Mouse (Mus musculus): ENCODE results near the gene Trim7. TPM values are rescaled to one million over a fixed set of nuclear protein-coding genes. Genes with fewer than 3 reads are reported as not detected.

The Trim7 gene
- polyA plus RNA-seq, 1 experiment, result 1.9 TPM

DNA sequence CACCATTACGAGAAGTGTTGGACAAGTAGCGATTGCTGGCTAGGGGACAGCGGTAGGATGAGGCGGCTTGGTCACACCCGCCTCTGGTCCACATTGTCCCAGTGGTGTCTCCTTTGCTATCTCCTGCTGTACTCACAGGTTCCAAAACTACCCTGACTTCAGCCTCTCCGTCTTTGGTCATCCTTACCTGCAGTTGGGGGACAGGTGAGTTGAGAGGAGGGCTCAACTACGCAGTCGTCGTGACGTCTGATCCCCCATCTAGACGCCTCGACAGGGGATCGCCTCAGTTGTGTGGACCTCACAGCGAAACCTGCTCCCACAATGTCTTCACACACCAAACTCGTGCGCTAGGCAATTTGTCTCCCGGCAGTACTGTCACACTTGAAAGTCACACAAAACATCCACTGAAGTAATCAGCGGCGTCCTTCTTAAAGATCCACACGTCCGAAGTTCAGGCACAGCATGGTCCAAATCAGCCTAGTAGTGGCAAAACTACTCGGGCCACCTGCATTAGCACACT lies 1.6 kb upstream of the Trim7 start:
- Histone ChIP-seq H3K27me3 (ENCODE audit: control insufficient read depth, insufficient read depth, insufficient read length) (no peaks in the 10 kb centered on the region), H3K79me2 (ENCODE audit: control insufficient read depth, insufficient read depth) (no peaks in the 10 kb centered on the region), H3K36me3 (ENCODE audit: control insufficient read depth, insufficient read depth) (no peaks in the 10 kb centered on the region), H3K4me3 (ENCODE audit: insufficient read depth, poor library complexity, severe bottlenecking) (no peak overlapping the region), H3K79me3 (ENCODE audit: low read depth) (no peaks in the 10 kb centered on the region), H3ac (ENCODE audit: control insufficient read depth, insufficient read length, low read depth) (no peak overlapping the region)
- TF ChIP-seq FOSL1 (IDR thresholded peaks at IDR 0.05; ENCODE audit: insufficient read depth, low read length, poor library complexity, severe bottlenecking) (no peak), MYOG (IDR thresholded peaks at IDR 0.05; ENCODE audit: control insufficient read depth, extremely low read depth, insufficient read length) (no peak), CEBPB (IDR thresholded peaks at IDR 0.05; ENCODE audit: low read depth) (no peak), MYOD1 (IDR thresholded peaks at IDR 0.05; ENCODE audit: control insufficient read depth, insufficient read length, low read depth) (no peak), MAX (IDR thresholded peaks at IDR 0.05) (no peak), USF1 (IDR thresholded peaks at IDR 0.05; ENCODE audit: low read depth) (no peak), CTCF (IDR thresholded peaks at IDR 0.05; ENCODE audit: control insufficient read depth, insufficient read depth, insufficient read length) (no peak)

DNA sequence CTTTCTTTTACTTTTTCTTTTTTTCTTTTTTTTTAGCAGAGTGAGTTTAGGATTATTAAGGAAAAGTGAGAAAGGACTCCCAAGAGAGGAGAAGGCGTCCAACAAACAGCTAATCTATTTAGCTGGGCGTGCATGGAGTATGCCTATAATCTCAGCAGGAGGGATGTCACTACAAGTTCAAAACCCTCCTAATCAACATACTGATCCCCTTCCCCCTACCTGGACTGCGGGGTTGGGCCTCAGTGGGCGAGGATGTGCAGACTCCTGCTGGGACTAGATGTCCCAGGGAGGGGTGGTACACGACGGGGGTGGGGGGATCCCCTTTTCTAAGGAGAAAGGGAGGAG lies 784 bp downstream of the Trim7 start:
- Histone ChIP-seq H3K79me3 (ENCODE audit: low read depth) (no peaks in the 10 kb centered on the region), H3K4me3 (ENCODE audit: insufficient read depth, poor library complexity, severe bottlenecking) (peak overlapping the region; percentile 21), H3K36me3 (ENCODE audit: control insufficient read depth, insufficient read depth) (no peaks in the 10 kb centered on the region), H3K27me3 (ENCODE audit: control insufficient read depth, insufficient read depth, insufficient read length) (no peaks in the 10 kb centered on the region), H3K79me2 (ENCODE audit: control insufficient read depth, insufficient read depth) (no peaks in the 10 kb centered on the region), H3ac (ENCODE audit: control insufficient read depth, insufficient read length, low read depth) (peak overlapping the region; percentile 0)
- no peak for TF ChIP-seq FOSL1 (IDR thresholded peaks at IDR 0.05; ENCODE audit: insufficient read depth, low read length, poor library complexity, severe bottlenecking)
- no peak for TF ChIP-seq CEBPB (IDR thresholded peaks at IDR 0.05; ENCODE audit: low read depth)
- no peak for TF ChIP-seq CTCF (IDR thresholded peaks at IDR 0.05; ENCODE audit: control insufficient read depth, insufficient read depth, insufficient read length)
- TF ChIP-seq MYOG (IDR thresholded peaks at IDR 0.05; ENCODE audit: control insufficient read depth, extremely low read depth, insufficient read length), result no peak
- no peak for TF ChIP-seq USF1 (IDR thresholded peaks at IDR 0.05; ENCODE audit: low read depth)
- no peak for TF ChIP-seq MYOD1 (IDR thresholded peaks at IDR 0.05; ENCODE audit: control insufficient read depth, insufficient read length, low read depth)
- no peak for TF ChIP-seq MAX (IDR thresholded peaks at IDR 0.05)

DNA sequence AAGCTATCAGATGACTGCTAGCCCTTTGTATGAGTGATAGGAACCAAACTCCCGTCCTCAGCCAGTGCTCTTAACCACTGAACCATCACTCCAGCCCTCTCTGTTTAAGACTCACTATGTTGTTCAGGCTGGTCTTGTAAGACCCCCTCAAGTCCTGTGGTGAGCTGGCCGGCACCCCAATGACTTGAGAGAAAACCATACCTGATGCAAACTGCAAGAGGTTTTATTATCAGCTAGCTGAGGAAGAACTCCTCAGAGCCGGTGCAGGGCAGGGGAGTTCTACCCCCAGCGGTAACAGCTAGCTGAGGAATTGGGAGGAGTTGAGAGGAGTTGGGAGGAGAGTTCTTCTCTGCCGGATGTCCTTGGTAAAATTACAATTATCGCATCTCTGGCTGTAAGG lies 2.0 kb downstream of the Trim7 start:
- Histone ChIP-seq H3ac (ENCODE audit: control insufficient read depth, insufficient read length, low read depth) (no peak overlapping the region), H3K27me3 (ENCODE audit: control insufficient read depth, insufficient read depth, insufficient read length) (no peaks in the 10 kb centered on the region), H3K4me3 (ENCODE audit: insufficient read depth, poor library complexity, severe bottlenecking) (no peak overlapping the region), H3K79me3 (ENCODE audit: low read depth) (no peaks in the 10 kb centered on the region), H3K79me2 (ENCODE audit: control insufficient read depth, insufficient read depth) (no peaks in the 10 kb centered on the region), H3K36me3 (ENCODE audit: control insufficient read depth, insufficient read depth) (no peaks in the 10 kb centered on the region)
- TF ChIP-seq USF1 (IDR thresholded peaks at IDR 0.05; ENCODE audit: low read depth), result no peak
- TF ChIP-seq CTCF (IDR thresholded peaks at IDR 0.05; ENCODE audit: control insufficient read depth, insufficient read depth, insufficient read length), result no peak
- no peak for TF ChIP-seq MAX (IDR thresholded peaks at IDR 0.05)
- TF ChIP-seq MYOG (IDR thresholded peaks at IDR 0.05; ENCODE audit: control insufficient read depth, extremely low read depth, insufficient read length), result no peak
- TF ChIP-seq MYOD1 (IDR thresholded peaks at IDR 0.05; ENCODE audit: control insufficient read depth, insufficient read length, low read depth), result no peak
- TF ChIP-seq CEBPB (IDR thresholded peaks at IDR 0.05; ENCODE audit: low read depth), result no peak
- no peak for TF ChIP-seq FOSL1 (IDR thresholded peaks at IDR 0.05; ENCODE audit: insufficient read depth, low read length, poor library complexity, severe bottlenecking)

DNA sequence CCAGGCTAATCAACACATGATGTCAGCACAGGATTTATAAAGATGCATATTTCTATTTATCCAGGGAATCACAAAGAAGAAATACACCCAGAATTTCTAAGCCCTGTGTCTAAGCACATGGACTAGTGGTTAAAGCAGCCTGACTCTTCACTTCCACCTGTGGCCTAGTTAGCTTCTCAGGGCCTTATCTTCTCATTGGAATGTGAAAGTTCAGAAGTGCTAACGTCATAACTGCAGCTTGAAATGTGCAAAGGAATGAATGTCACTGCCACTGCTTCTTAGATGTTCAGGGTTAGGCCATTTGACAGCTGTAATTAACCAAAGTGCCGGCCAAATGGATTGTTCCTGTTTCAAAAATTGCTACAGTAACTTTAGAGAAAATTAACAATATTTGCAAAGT lies 4.3 kb downstream of the Trim7 start:
- Histone ChIP-seq H3K36me3 (ENCODE audit: control insufficient read depth, insufficient read depth) (no peaks in the 10 kb centered on the region), H3K4me3 (ENCODE audit: insufficient read depth, poor library complexity, severe bottlenecking) (no peak overlapping the region), H3K79me2 (ENCODE audit: control insufficient read depth, insufficient read depth) (no peaks in the 10 kb centered on the region), H3ac (ENCODE audit: control insufficient read depth, insufficient read length, low read depth) (no peak overlapping the region), H3K79me3 (ENCODE audit: low read depth) (no peaks in the 10 kb centered on the region), H3K27me3 (ENCODE audit: control insufficient read depth, insufficient read depth, insufficient read length) (no peaks in the 10 kb centered on the region)
- TF ChIP-seq FOSL1 (IDR thresholded peaks at IDR 0.05; ENCODE audit: insufficient read depth, low read length, poor library complexity, severe bottlenecking) (no peak), MAX (IDR thresholded peaks at IDR 0.05) (no peak)

DNA sequence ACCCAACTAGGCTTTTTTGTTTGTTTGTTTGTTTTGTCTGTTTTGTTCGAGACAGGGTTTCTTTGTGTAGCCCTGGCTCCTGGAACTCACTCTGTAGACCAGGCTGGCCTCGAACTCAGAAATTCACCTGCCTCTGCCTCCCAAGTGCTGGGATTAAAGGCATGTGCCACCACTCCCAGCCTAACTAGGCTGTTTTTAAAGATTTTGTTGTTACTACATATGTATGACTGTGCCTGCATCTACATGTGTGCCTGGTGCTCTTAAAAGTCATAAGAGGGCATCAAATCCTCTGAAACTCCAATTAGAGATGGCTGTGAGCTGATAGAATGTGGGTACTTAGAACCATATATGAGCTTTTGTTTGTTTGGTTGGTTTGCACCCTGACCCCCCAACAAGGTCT lies 5.3 kb downstream of the Trim7 start:
- Histone ChIP-seq H3K36me3 (ENCODE audit: control insufficient read depth, insufficient read depth) (no peaks in the 10 kb centered on the region), H3K4me3 (ENCODE audit: insufficient read depth, poor library complexity, severe bottlenecking) (no peak overlapping the region), H3K79me2 (ENCODE audit: control insufficient read depth, insufficient read depth) (no peaks in the 10 kb centered on the region), H3K79me3 (ENCODE audit: low read depth) (no peaks in the 10 kb centered on the region), H3ac (ENCODE audit: control insufficient read depth, insufficient read length, low read depth) (no peak overlapping the region), H3K27me3 (ENCODE audit: control insufficient read depth, insufficient read depth, insufficient read length) (no peaks in the 10 kb centered on the region)
- TF ChIP-seq FOSL1 (IDR thresholded peaks at IDR 0.05; ENCODE audit: insufficient read depth, low read length, poor library complexity, severe bottlenecking), result no peak
- TF ChIP-seq MAX (IDR thresholded peaks at IDR 0.05), result no peak
- TF ChIP-seq USF1 (IDR thresholded peaks at IDR 0.05; ENCODE audit: low read depth), result no peak
- TF ChIP-seq MYOG (IDR thresholded peaks at IDR 0.05; ENCODE audit: control insufficient read depth, extremely low read depth, insufficient read length), result no peak
- no peak for TF ChIP-seq MYOD1 (IDR thresholded peaks at IDR 0.05; ENCODE audit: control insufficient read depth, insufficient read length, low read depth)
- TF ChIP-seq CTCF (IDR thresholded peaks at IDR 0.05; ENCODE audit: control insufficient read depth, insufficient read depth, insufficient read length), result no peak
- TF ChIP-seq CEBPB (IDR thresholded peaks at IDR 0.05; ENCODE audit: low read depth), result no peak

DNA sequence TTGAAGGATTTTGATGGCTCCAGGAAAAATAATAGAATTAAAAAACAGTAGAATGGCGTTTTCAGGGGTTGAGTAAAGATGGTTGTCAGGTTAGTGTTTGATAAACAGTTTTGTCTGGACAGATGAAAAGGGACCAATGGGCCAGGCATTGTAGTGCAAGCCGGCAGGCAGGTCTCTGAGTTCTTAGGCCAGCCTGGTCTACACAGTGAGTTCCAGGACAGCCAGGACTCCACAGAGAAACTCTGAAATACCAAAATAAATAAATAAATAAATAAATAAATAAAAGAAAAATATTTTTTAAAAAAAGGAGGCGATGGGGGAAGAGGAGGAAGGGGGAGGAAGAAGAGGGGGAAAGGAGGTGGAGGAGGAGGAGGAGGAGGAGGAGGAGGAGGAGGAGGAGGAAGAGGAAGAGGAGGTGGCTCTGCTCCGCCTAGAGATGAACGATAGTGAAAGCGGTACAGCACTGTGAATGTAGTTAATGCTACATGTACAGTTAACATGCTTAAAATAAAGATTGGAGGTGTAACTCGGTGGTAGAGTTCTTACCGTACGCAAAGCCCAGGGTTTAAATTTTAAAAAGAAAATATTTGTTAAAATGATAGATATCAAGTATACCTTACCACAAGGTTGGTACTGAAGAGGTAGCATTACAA lies 7.3 kb downstream of the Trim7 start:
- peak overlapping the region; percentile 54 for H3K4me3 ChIP-seq (ENCODE audit: insufficient read depth, poor library complexity, severe bottlenecking)
- H3K79me3 ChIP-seq (ENCODE audit: low read depth), result no peaks in the 10 kb centered on the region
- no peak for TF ChIP-seq MAX (IDR thresholded peaks at IDR 0.05)
- TF ChIP-seq CTCF (IDR thresholded peaks at IDR 0.05; ENCODE audit: control insufficient read depth, insufficient read depth, insufficient read length), result no peak
- TF ChIP-seq MYOG (IDR thresholded peaks at IDR 0.05; ENCODE audit: control insufficient read depth, extremely low read depth, insufficient read length), result no peak
- TF ChIP-seq USF1 (IDR thresholded peaks at IDR 0.05; ENCODE audit: low read depth), result no peak
- no peak for TF ChIP-seq FOSL1 (IDR thresholded peaks at IDR 0.05; ENCODE audit: insufficient read depth, low read length, poor library complexity, severe bottlenecking)
- no peak for TF ChIP-seq CEBPB (IDR thresholded peaks at IDR 0.05; ENCODE audit: low read depth)
- no peak for TF ChIP-seq MYOD1 (IDR thresholded peaks at IDR 0.05; ENCODE audit: control insufficient read depth, insufficient read length, low read depth)
- no peak overlapping the region for H3ac ChIP-seq (ENCODE audit: control insufficient read depth, insufficient read length, low read depth)
- H3K79me2 ChIP-seq (ENCODE audit: control insufficient read depth, insufficient read depth), result no peaks in the 10 kb centered on the region
- no peaks in the 10 kb centered on the region for H3K27me3 ChIP-seq (ENCODE audit: control insufficient read depth, insufficient read depth, insufficient read length)
- H3K36me3 ChIP-seq (ENCODE audit: control insufficient read depth, insufficient read depth), result no peaks in the 10 kb centered on the region

Measured in C2C12 (cell line).